Mouse (Mus musculus): ENCODE measurements around the gene Myo6.

Myo6 gene

GRCm38 (mm10) chr9:80237184-80237799, 72.5 kb downstream of the Myo6 start:
- no peak for DNase-seq (ENCODE audit: low spot score in 2 of 2)

- DNase-seq (ENCODE audit: low spot score in 2 of 2): no peak
Measured at GRCm38 (mm10) chr9:80241719-80242118, 76.9 kb downstream of the Myo6 start.

GRCm38 (mm10) chr9:80252146-80252545, 87.3 kb downstream of the Myo6 start:
- DNase-seq (ENCODE audit: low spot score in 2 of 2): no peak

- no peak for DNase-seq (ENCODE audit: low spot score in 2 of 2)
Measured at GRCm38 (mm10) chr9:80253241-80253640, 88.4 kb downstream of the Myo6 start.

GRCm38 (mm10) chr9:80256561-80256960, 91.7 kb downstream of the Myo6 start:
- DNase-seq (ENCODE audit: low spot score in 2 of 2): no peak

GRCm38 (mm10) chr9:80258396-80258795, 93.6 kb downstream of the Myo6 start:
- DNase-seq (ENCODE audit: low spot score in 2 of 2): no peak

GRCm38 (mm10) chr9:80260905-80261304, 96.1 kb downstream of the Myo6 start:
- DNase-seq (ENCODE audit: low spot score in 2 of 2): no peak

- no peak for DNase-seq (ENCODE audit: low spot score in 2 of 2)
Measured at GRCm38 (mm10) chr9:80262367-80263026, 97.7 kb downstream of the Myo6 start.

GRCm38 (mm10) chr9:80266086-80266485, 101.3 kb downstream of the Myo6 start:
- no peak for DNase-seq (ENCODE audit: low spot score in 2 of 2)

GRCm38 (mm10) chr9:80266507-80266906, 101.7 kb downstream of the Myo6 start:
- DNase-seq (ENCODE audit: low spot score in 2 of 2): no peak

- DNase-seq (ENCODE audit: low spot score in 2 of 2): no peak
Measured at GRCm38 (mm10) chr9:80269596-80269995, 104.8 kb downstream of the Myo6 start.

- no peak for DNase-seq (ENCODE audit: low spot score in 2 of 2)
Measured at GRCm38 (mm10) chr9:80272951-80273350, 108.1 kb downstream of the Myo6 start.

- DNase-seq (ENCODE audit: low spot score in 2 of 2): no peak
Measured at GRCm38 (mm10) chr9:80275053-80275771, 110.4 kb downstream of the Myo6 start.

- DNase-seq (ENCODE audit: low spot score in 2 of 2): no peak
Measured at GRCm38 (mm10) chr9:80275772-80276134, 110.9 kb downstream of the Myo6 start.

- no peak for DNase-seq (ENCODE audit: low spot score in 2 of 2)
Measured at GRCm38 (mm10) chr9:80277157-80277556, 112.3 kb downstream of the Myo6 start.

GRCm38 (mm10) chr9:80277770-80278169, 112.9 kb downstream of the Myo6 start:
- no peak for DNase-seq (ENCODE audit: low spot score in 2 of 2)

GRCm38 (mm10) chr9:80280724-80281123, 115.9 kb downstream of the Myo6 start:
- no peak for DNase-seq (ENCODE audit: low spot score in 2 of 2)

- DNase-seq (ENCODE audit: low spot score in 2 of 2): no peak
Measured at GRCm38 (mm10) chr9:80282426-80282825, 117.6 kb downstream of the Myo6 start.

- no peak for DNase-seq (ENCODE audit: low spot score in 2 of 2)
Measured at GRCm38 (mm10) chr9:80284539-80285174, 119.8 kb downstream of the Myo6 start.

- DNase-seq (ENCODE audit: low spot score in 2 of 2): no peak
Measured at GRCm38 (mm10) chr9:80286845-80287244, 122.0 kb downstream of the Myo6 start.

- no peak for DNase-seq (ENCODE audit: low spot score in 2 of 2)
Measured at GRCm38 (mm10) chr9:80293056-80293584, 128.3 kb downstream of the Myo6 start.

- DNase-seq (ENCODE audit: low spot score in 2 of 2): no peak
Measured at GRCm38 (mm10) chr9:80296086-80296485, 131.3 kb downstream of the Myo6 start.

Measured in urinary bladder, postnatal 36 days (tissue).